Mouse (Mus musculus) stomach, postnatal 0 days (tissue): ENCODE results near the gene Retreg3.

Experiments
- CTCF ChIP-seq: IDR thresholded peaks from 2 replicates; pipeline ENCODE4 v1.5.1; 2016; ENCODE audit warnings: antibody characterized with exemption, low read depth, mild to moderate bottlenecking, moderate library complexity
- EP300 ChIP-seq: optimal IDR thresholded peaks from 2 replicates; pipeline ENCODE3; 2016; ENCODE audit warnings: antibody characterized with exemption

DNA sequence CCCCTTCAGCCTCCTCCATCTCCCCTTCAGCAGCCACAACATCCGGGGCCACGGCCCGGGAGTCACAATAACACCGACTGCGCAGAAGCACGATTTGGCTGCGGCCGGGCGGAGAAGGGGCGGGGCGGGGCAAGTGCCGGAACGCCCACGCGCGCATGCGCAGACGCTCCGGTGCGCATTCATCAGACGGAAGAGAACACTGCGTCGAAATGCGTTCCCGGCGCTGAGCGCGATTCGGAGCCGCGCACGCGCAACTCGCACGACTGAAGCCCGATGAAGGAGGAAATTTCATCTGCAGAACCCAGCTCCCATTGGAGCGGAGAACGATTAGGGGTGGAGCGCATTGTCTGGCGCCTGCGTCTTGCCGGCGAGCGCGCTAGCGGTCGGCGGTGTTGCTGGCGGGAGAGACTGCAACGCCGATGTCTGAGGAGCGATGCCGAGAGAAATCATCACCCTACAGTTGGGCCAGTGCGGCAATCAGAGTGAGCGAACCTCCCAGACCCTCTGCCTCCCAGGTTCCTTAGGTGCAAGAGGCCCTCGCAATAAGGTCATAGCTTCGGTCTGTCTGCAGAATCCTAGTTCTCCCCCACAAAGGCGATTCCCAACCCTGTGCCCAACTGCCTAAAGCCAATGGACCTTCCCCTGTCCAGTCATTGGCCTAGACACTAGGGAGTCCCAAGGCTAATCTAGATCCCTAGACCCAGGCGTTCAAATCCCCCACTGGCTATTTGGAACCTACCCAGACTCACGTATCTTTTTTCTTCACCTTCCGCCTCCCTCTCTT is at the start of gene Retreg3, which contains the start of gene Tubg1:
- TF ChIP-seq CTCF (no peak), EP300 (no peak)
